Mouse (Mus musculus): ENCODE results near the gene Fam217b. TPM values are rescaled to one million over a fixed set of nuclear protein-coding genes. Genes with fewer than 3 reads are reported as not detected.

Fam217b gene
- polyA plus RNA-seq (2021; fragmentation: Nextera tagmentation): 10.5 and 33.6 TPM in 2 replicates
- long read RNA-seq, experiment 1, full-length matches to known transcripts: 93 of 103 reads
- long read RNA-seq, experiment 1, partial matches to known transcripts: 2 of 103 reads
- long read RNA-seq, experiment 1, other reads (novel, unspliced or antisense): 8 of 103 reads
- long read RNA-seq, experiment 2, full-length matches to known transcripts: 1 of 38 reads
- long read RNA-seq, experiment 2, partial matches to known transcripts: 1 of 38 reads
- long read RNA-seq, experiment 2, other reads (novel, unspliced or antisense): 36 of 38 reads

GRCm38 (mm10) chr2:178414261-178415149 is at the start of gene Fam217b, which contains the start of gene Ppp1r3d:
Gene Fam217b, plus strand, starts transcription at chr2:178414524.
Gene Ppp1r3d, minus strand, starts transcription at chr2:178414472.

GRCm38 (mm10) chr2:178407053-178407815 is 7.1 kb upstream of the Fam217b start, which contains the start of gene Sycp2:
Gene Sycp2, minus strand, starts transcription at chr2:178407685.

GRCm38 (mm10) chr2:178430231-178430630 is 15.9 kb downstream of the Fam217b start, which contains the start of gene Cdh26:
Gene Cdh26, plus strand, starts transcription at chr2:178430531.

Other genes with a start within 250 kb of the Fam217b start
- gene Sycp2, start 6.8 kb upstream of the Fam217b start, polyA plus RNA-seq (2021; fragmentation: Nextera tagmentation): 0.05 and 0.07 TPM in 2 replicates
- gene Ppp1r3d, start 52 bp upstream of the Fam217b start, polyA plus RNA-seq (2021; fragmentation: Nextera tagmentation): 3.4 and 5.1 TPM in 2 replicates
- gene Cdh26, start 16.0 kb downstream of the Fam217b start, polyA plus RNA-seq (2021; fragmentation: Nextera tagmentation): 0.05 and 0.17 TPM in 2 replicates

Data from left cerebral cortex, adult 6 months (tissue).